Mouse (Mus musculus): ENCODE data around the gene Sdr42e1. TPM values are rescaled to one million over a fixed set of nuclear protein-coding genes. Genes with fewer than 3 reads are reported as not detected.

The Sdr42e1 gene
- not detected in 2 replicates for polyA plus RNA-seq (2012; ENCODE audit: insufficient read depth, insufficient read length, low replicate concordance, missing spikeins)

GRCm38 (mm10) chr8:117673430-117673830 is at the start of gene Sdr42e1:
TSS of gene Sdr42e1 (minus strand) at chr8:117673689.
- 17% methylated on average over 17 of the region's 17 CpGs for WGBS
- TF ChIP-seq CTCF (IDR thresholded peaks at IDR 0.05; ENCODE audit: insufficient read depth, low read depth, low read length) (no peak), POLR2A (IDR thresholded peaks at IDR 0.05; ENCODE audit: insufficient read depth, low read depth, low read length) (no peak)
- Histone ChIP-seq H3K4me1 (ENCODE audit: control insufficient read depth, insufficient read depth, low read length) (no peaks in the 10 kb centered on the region), H3K4me3 (ENCODE audit: insufficient read depth, low read depth, low read length) (peak within 1 kb of the TSS; percentile 47), H3K27ac (ENCODE audit: insufficient read depth, low read depth, low read length) (no peak within 1 kb of the TSS)

GRCm38 (mm10) chr8:117718152-117718860 is 44.8 kb upstream of the Sdr42e1 start:
- no peak for TF ChIP-seq CTCF (IDR thresholded peaks at IDR 0.05; ENCODE audit: insufficient read depth, low read depth, low read length)
- 80% methylated on average over 14 of the region's 14 CpGs for whole genome bisulfite sequencing
- Histone ChIP-seq H3K4me3 (ENCODE audit: insufficient read depth, low read depth, low read length) (no peak overlapping the region), H3K27ac (ENCODE audit: insufficient read depth, low read depth, low read length) (no peak overlapping the region), H3K4me1 (ENCODE audit: control insufficient read depth, insufficient read depth, low read length) (no peaks in the 10 kb centered on the region)

GRCm38 (mm10) chr8:117715896-117716295 is 42.4 kb upstream of the Sdr42e1 start:
- 72% methylated on average over 5 of the region's 5 CpGs for WGBS
- TF ChIP-seq POLR2A (IDR thresholded peaks at IDR 0.05; ENCODE audit: insufficient read depth, low read depth, low read length) (no peak), CTCF (IDR thresholded peaks at IDR 0.05; ENCODE audit: insufficient read depth, low read depth, low read length) (no peak)
- Histone ChIP-seq H3K4me1 (ENCODE audit: control insufficient read depth, insufficient read depth, low read length) (no peaks in the 10 kb centered on the region), H3K27ac (ENCODE audit: insufficient read depth, low read depth, low read length) (no peak overlapping the region), H3K4me3 (ENCODE audit: insufficient read depth, low read depth, low read length) (no peak overlapping the region)

- no peak for TF ChIP-seq POLR2A (IDR thresholded peaks at IDR 0.05; ENCODE audit: insufficient read depth, low read depth, low read length)
- no peak for TF ChIP-seq CTCF (IDR thresholded peaks at IDR 0.05; ENCODE audit: insufficient read depth, low read depth, low read length)
- Histone ChIP-seq H3K4me1 (ENCODE audit: control insufficient read depth, insufficient read depth, low read length) (no peaks in the 10 kb centered on the region), H3K27ac (ENCODE audit: insufficient read depth, low read depth, low read length) (no peak overlapping the region), H3K4me3 (ENCODE audit: insufficient read depth, low read depth, low read length) (no peak overlapping the region)
- 90% methylated on average over 5 of the region's 5 CpGs for WGBS
Measured at GRCm38 (mm10) chr8:117714604-117715003, 41.1 kb upstream of the Sdr42e1 start.

GRCm38 (mm10) chr8:117712226-117712625 is 38.7 kb upstream of the Sdr42e1 start:
- H3K27ac ChIP-seq (ENCODE audit: insufficient read depth, low read depth, low read length), result no peak overlapping the region
- H3K4me1 ChIP-seq (ENCODE audit: control insufficient read depth, insufficient read depth, low read length), result no peaks in the 10 kb centered on the region
- H3K4me3 ChIP-seq (ENCODE audit: insufficient read depth, low read depth, low read length), result no peak overlapping the region
- TF ChIP-seq CTCF (IDR thresholded peaks at IDR 0.05; ENCODE audit: insufficient read depth, low read depth, low read length) (no peak), POLR2A (IDR thresholded peaks at IDR 0.05; ENCODE audit: insufficient read depth, low read depth, low read length) (no peak)
- WGBS, result 32% methylated on average over 5 of the region's 5 CpGs

- no peak overlapping the region for H3K27ac ChIP-seq (ENCODE audit: insufficient read depth, low read depth, low read length)
- H3K4me3 ChIP-seq (ENCODE audit: insufficient read depth, low read depth, low read length), result no peak overlapping the region
- H3K4me1 ChIP-seq (ENCODE audit: control insufficient read depth, insufficient read depth, low read length), result peaks cover 4% of the 10 kb centered on the region; the same call in 1 of the 2 replicates
- 90% methylated on average over 4 of the region's 4 CpGs for WGBS
- TF ChIP-seq POLR2A (IDR thresholded peaks at IDR 0.05; ENCODE audit: insufficient read depth, low read depth, low read length) (no peak), CTCF (IDR thresholded peaks at IDR 0.05; ENCODE audit: insufficient read depth, low read depth, low read length) (no peak)
Measured at GRCm38 (mm10) chr8:117706141-117706540, 32.7 kb upstream of the Sdr42e1 start.

- Histone ChIP-seq H3K4me3 (ENCODE audit: insufficient read depth, low read depth, low read length) (no peak overlapping the region), H3K4me1 (ENCODE audit: control insufficient read depth, insufficient read depth, low read length) (peaks cover 4% of the 10 kb centered on the region; the same call in 1 of the 2 replicates), H3K27ac (ENCODE audit: insufficient read depth, low read depth, low read length) (no peak overlapping the region)
- no peak for TF ChIP-seq POLR2A (IDR thresholded peaks at IDR 0.05; ENCODE audit: insufficient read depth, low read depth, low read length)
- no peak for TF ChIP-seq CTCF (IDR thresholded peaks at IDR 0.05; ENCODE audit: insufficient read depth, low read depth, low read length)
- 40% methylated on average over 10 of the region's 10 CpGs for WGBS
Measured at GRCm38 (mm10) chr8:117702701-117703100, 29.2 kb upstream of the Sdr42e1 start.

- Histone ChIP-seq H3K27ac (ENCODE audit: insufficient read depth, low read depth, low read length) (no peak within 1 kb of the TSS), H3K4me1 (ENCODE audit: control insufficient read depth, insufficient read depth, low read length) (peaks cover 4% of the 10 kb centered on the region; the same call in 1 of the 2 replicates), H3K4me3 (ENCODE audit: insufficient read depth, low read depth, low read length) (no peak within 1 kb of the TSS)
- WGBS, result 46% methylated on average over 13 of the region's 13 CpGs
- TF ChIP-seq POLR2A (IDR thresholded peaks at IDR 0.05; ENCODE audit: insufficient read depth, low read depth, low read length) (no peak), CTCF (IDR thresholded peaks at IDR 0.05; ENCODE audit: insufficient read depth, low read depth, low read length) (no peak)
Measured at GRCm38 (mm10) chr8:117701859-117702258, 28.4 kb upstream of the Sdr42e1 start, which contains the start of gene Hsd17b2. TSS of gene Hsd17b2 (plus strand) at chr8:117701904.

GRCm38 (mm10) chr8:117701246-117701645 is 27.8 kb upstream of the Sdr42e1 start:
- H3K27ac ChIP-seq (ENCODE audit: insufficient read depth, low read depth, low read length), result no peak overlapping the region
- H3K4me1 ChIP-seq (ENCODE audit: control insufficient read depth, insufficient read depth, low read length), result peaks cover 4% of the 10 kb centered on the region; the same call in 1 of the 2 replicates
- 92% methylated on average over 8 of the region's 8 CpGs for WGBS
- H3K4me3 ChIP-seq (ENCODE audit: insufficient read depth, low read depth, low read length), result no peak overlapping the region
- TF ChIP-seq POLR2A (IDR thresholded peaks at IDR 0.05; ENCODE audit: insufficient read depth, low read depth, low read length), result no peak
- no peak for TF ChIP-seq CTCF (IDR thresholded peaks at IDR 0.05; ENCODE audit: insufficient read depth, low read depth, low read length)

All from olfactory bulb, adult 2 months (tissue).